In genomic region chr2:155073347-155073746, GRCm38 (mm10) we compare ENCODE assay signal across 8 mouse cellular contexts. TPM values are rescaled to one million over a fixed set of nuclear protein-coding genes. Genes with fewer than 3 reads are reported as not detected.
DNase-seq lines count a peak whose midpoint lies in the region; ATAC-seq and TF ChIP-seq lines count a peak whose summit lies in the region.

No protein-coding gene starts in this region.

- peaks cover 3% of the 10 kb centered on the region for H3K36me3 ChIP-seq in heart, embryonic 13.5 days
- H3K36me3 ChIP-seq in ES-E14 (ENCODE audit: control insufficient read depth, insufficient read depth, low read length, poor library complexity, severe bottlenecking), result peaks cover 9% of the 10 kb centered on the region
- H3K36me3 ChIP-seq in hindbrain, embryonic 10.5 days, result peaks cover 15% of the 10 kb centered on the region
- H3K36me3 ChIP-seq in liver, postnatal 0 days (replicated peaks; ENCODE audit: insufficient read depth, low read length), result peaks cover 3% of the 10 kb centered on the region; the same call in 1 of the 2 replicates

- no peak for DNase-seq in heart, postnatal 14 days
- DNase-seq in ES-E14 (ENCODE audit: low read depth, low spot score), result no peak
- DNase-seq in hindbrain, embryonic 10.5 days (ENCODE audit: low spot score), result no peak
- no peak for DNase-seq in liver, postnatal 0 days
- DNase-seq in thymus, adult 18-20 months, result no peak
- no peak for DNase-seq in adrenal gland, postnatal 10 days

- intact Hi-C loops in heart, postnatal 14 days (cut with DNase I), result no loop called here

- H3K9me3 ChIP-seq in heart, embryonic 13.5 days, result no peaks in the 10 kb centered on the region
- no peaks in the 10 kb centered on the region for H3K9me3 ChIP-seq in ES-E14 (ENCODE audit: control insufficient read depth, insufficient read depth, low read depth, low read length)
- no peaks in the 10 kb centered on the region for H3K9me3 ChIP-seq in hindbrain, embryonic 10.5 days
- no peaks in the 10 kb centered on the region for H3K9me3 ChIP-seq in liver, postnatal 0 days (ENCODE audit: low read length)

- H3K4me2 ChIP-seq in heart, embryonic 13.5 days, result peak overlapping the region; percentile 82
- peak overlapping the region; percentile 97 for H3K4me2 ChIP-seq in liver, postnatal 0 days (ENCODE audit: low read depth, low read length)

- peaks cover 22% of the 10 kb centered on the region for H3K4me1 ChIP-seq in heart, embryonic 13.5 days
- H3K4me1 ChIP-seq in ES-E14 (ENCODE audit: control insufficient read depth in 2 of 2, insufficient read depth in 2 of 2, low read length in 2 of 2, poor library complexity in 1 of 2), result peaks cover 5 to 23% of the 10 kb centered on the region in 2 experiments; a peak in 3 of 4 replicates
- peaks cover 32% of the 10 kb centered on the region for H3K4me1 ChIP-seq in hindbrain, embryonic 10.5 days (replicated peaks)
- peaks cover 26% of the 10 kb centered on the region for H3K4me1 ChIP-seq in liver, postnatal 0 days (ENCODE audit: insufficient read depth)

- peak overlapping the region; percentile 93 for H3K9ac ChIP-seq in heart, embryonic 13.5 days
- peak overlapping the region; percentile 97; the same call in 1 of the 2 replicates for H3K9ac ChIP-seq in ES-E14 (ENCODE audit: insufficient read depth, low read depth, low read length, poor library complexity, severe bottlenecking)
- peak overlapping the region; percentile 96 for H3K9ac ChIP-seq in liver, postnatal 0 days (replicated peaks)

- peak; percentile 53 for TF ChIP-seq EP300 in liver, postnatal 0 days (IDR thresholded peaks at IDR 0.05; ENCODE audit: low read depth)

- in situ Hi-C loops in ES-E14 (cut with MboI; ENCODE audit: low sequenced_read_pairs in 2 of 2, unreplicated experiment in 2 of 2), result no loop called here

- TF ChIP-seq CTCF in liver, postnatal 0 days (IDR thresholded peaks at IDR 0.05; ENCODE audit: low read depth), result no peak

- 18% methylated on average over 3 of the region's 3 CpGs for WGBS in heart, embryonic 13.5 days
- WGBS in hindbrain, embryonic 10.5 days, result 34% methylated on average over 3 of the region's 3 CpGs
- 11% methylated on average over 3 of the region's 3 CpGs for WGBS in liver, postnatal 0 days (ENCODE audit: insufficient replicate concordance)

- peak overlapping the region; percentile 82 for H3K4me3 ChIP-seq in heart, embryonic 13.5 days
- H3K4me3 ChIP-seq in ES-E14 (ENCODE audit: insufficient read depth in 1 of 2, low read depth in 1 of 2, low read length in 2 of 2, poor library complexity in 1 of 2, severe bottlenecking in 1 of 2), result peak overlapping the region; percentile 95 to 98
- peak overlapping the region; percentile 68 for H3K4me3 ChIP-seq in hindbrain, embryonic 10.5 days
- H3K4me3 ChIP-seq in liver, postnatal 0 days (ENCODE audit: low read depth, low read length), result peak overlapping the region; percentile 93

- H3K27me3 ChIP-seq in heart, embryonic 13.5 days (replicated peaks), result no peaks in the 10 kb centered on the region
- peaks cover 7% of the 10 kb centered on the region; the same call in 1 of the 2 replicates for H3K27me3 ChIP-seq in hindbrain, embryonic 10.5 days (ENCODE audit: insufficient read depth, poor library complexity, severe bottlenecking)
- H3K27me3 ChIP-seq in liver, postnatal 0 days (ENCODE audit: insufficient read depth, low read length), result no peaks in the 10 kb centered on the region

- peak overlapping the region; percentile 69 for H3K27ac ChIP-seq in heart, embryonic 13.5 days (replicated peaks)
- H3K27ac ChIP-seq in ES-E14 (ENCODE audit: insufficient read depth, low read depth, low read length, poor library complexity, severe bottlenecking), result no peak overlapping the region
- peak overlapping the region; percentile 92 for H3K27ac ChIP-seq in hindbrain, embryonic 10.5 days
- H3K27ac ChIP-seq in liver, postnatal 0 days (ENCODE audit: low read depth), result peak overlapping the region; percentile 99

- ATAC-seq in heart, embryonic 13.5 days (ENCODE audit: extremely low read depth, insufficient number of reproducible peaks, low FRiP score, low TSS enrichment), result no peak
- ATAC-seq in liver, postnatal 0 days, result peak; percentile 59
- no peak for ATAC-seq in frontal cortex, adult (ENCODE audit: low TSS enrichment)

TF ChIP-seq in ES-E14, 5 proteins besides CTCF, POLR2A, EP300 and RAD21:
- TF ChIP-seq HCFC1 (IDR thresholded peaks at IDR 0.05; ENCODE audit: borderline replicate concordance, insufficient read depth, low read length) (no peak), CHD2 (IDR thresholded peaks at IDR 0.05; ENCODE audit: low read depth, low read length) (no peak), ZNF384 (IDR thresholded peaks at IDR 0.05; ENCODE audit: low read depth, low read length) (no peak), ZC3H11A (IDR thresholded peaks at IDR 0.05; ENCODE audit: borderline replicate concordance, low read depth, low read length) (no peak), MAFK (IDR thresholded peaks at IDR 0.05; ENCODE audit: insufficient read depth, low read depth, low read length) (no peak)

RNA-seq across cellular contexts. Expression of gene Ahcy, which starts 0.9 kb away (rescaled TPM):
- polyA plus RNA-seq in heart, embryonic 13.5 days (2015; fragmentation: Nextera tagmentation; extraction: Ambion mirVana), result 47.5 and 49.4 TPM in 2 replicates
- total RNA-seq in heart, postnatal 14 days (2021), result 10 to 100 TPM in 1 of 2 experiments, 1 to 10 TPM in 1; 8.8 to 11.3 TPM
- 79.6 and 90.8 TPM in 2 replicates for total RNA-seq in ES-E14 (2012; rRNA removed)
- polyA plus RNA-seq in hindbrain, embryonic 10.5 days (2016; fragmentation: Nextera tagmentation; extraction: Ambion mirVana), result 85.0 and 105 TPM in 2 replicates
- polyA plus RNA-seq in liver, postnatal 0 days (2015; fragmentation: Nextera tagmentation; extraction: Ambion mirVana), result 224 and 247 TPM in 2 replicates
- 10 to 100 TPM; 57.4 to 91.2 TPM for total RNA-seq in adrenal gland, postnatal 10 days (2021)

RNA-seq across cellular contexts. Expression of gene Gm14226, which starts 55.3 kb away (rescaled TPM):
- 0.37 and 0.53 TPM in 2 replicates for polyA plus RNA-seq in heart, embryonic 13.5 days (2015; fragmentation: Nextera tagmentation; extraction: Ambion mirVana)
- under 1 TPM; 0.12 to 0.24 TPM for total RNA-seq in heart, postnatal 14 days (2021)
- total RNA-seq in ES-E14 (2012; rRNA removed), result 0.04 and 0.11 TPM in 2 replicates
- 0.14 and 0.31 TPM in 2 replicates for polyA plus RNA-seq in hindbrain, embryonic 10.5 days (2016; fragmentation: Nextera tagmentation; extraction: Ambion mirVana)
- polyA plus RNA-seq in liver, postnatal 0 days (2015; fragmentation: Nextera tagmentation; extraction: Ambion mirVana), result 0.78 and 1.0 TPM in 2 replicates
- 10 to 100 TPM; 25.9 to 37.2 TPM for total RNA-seq in adrenal gland, postnatal 10 days (2021)

RNA-seq across cellular contexts. Expression of gene Itch, which starts 60.0 kb away (rescaled TPM):
- polyA plus RNA-seq in heart, embryonic 13.5 days (2015; fragmentation: Nextera tagmentation; extraction: Ambion mirVana), result 34.3 and 34.7 TPM in 2 replicates
- total RNA-seq in heart, postnatal 14 days (2021), result 10 to 100 TPM; 36.4 to 38.0 TPM
- 35.4 and 38.7 TPM in 2 replicates for total RNA-seq in ES-E14 (2012; rRNA removed)
- polyA plus RNA-seq in hindbrain, embryonic 10.5 days (2016; fragmentation: Nextera tagmentation; extraction: Ambion mirVana), result 50.9 and 55.8 TPM in 2 replicates
- polyA plus RNA-seq in liver, postnatal 0 days (2015; fragmentation: Nextera tagmentation; extraction: Ambion mirVana), result 10.6 and 12.7 TPM in 2 replicates
- total RNA-seq in adrenal gland, postnatal 10 days (2021), result 10 to 100 TPM; 45.2 to 48.1 TPM

Comparison
In these comparisons a context has a peak if more than half of its experiments do, and no peak if none do; other contexts are left out.
1. RNA of gene Gm14226, which starts 55.3 kb away (total RNA-seq): 25.9 to 37.2 TPM in adrenal gland, postnatal 10 days; 0.12 to 0.24 TPM in heart, postnatal 14 days and 0.04 to 0.11 TPM in ES-E14; every median in the first group is over 10 times any median in the second.
2. Peak in every context shown above with its lines, with median percentiles within 50 percentile points of each other: H3K4me3 ChIP-seq and H3K9ac ChIP-seq.